Mouse (Mus musculus) layer of hippocampus, adult 9-10 months (tissue): Measurements from ENCODE around the gene Aqp5.

Source experiments
- DNase-seq: peaks from one replicate; pipeline ENCODE4 v3.0.0; 2022; ENCODE audit warnings: low spot score

The Aqp5 gene

GRCm38 (mm10) chr15:99590429-99591084 is at the start of gene Aqp5:
Gene Aqp5 (plus strand): TSS chr15:99590782.
- no peak for DNase-seq

GRCm38 (mm10) chr15:99544047-99544446 is 46.5 kb upstream of the Aqp5 start:
- DNase-seq: no peak

- no peak for DNase-seq
Measured at GRCm38 (mm10) chr15:99546596-99546995, 44.0 kb upstream of the Aqp5 start.

GRCm38 (mm10) chr15:99547732-99548131 is 42.9 kb upstream of the Aqp5 start:
- DNase-seq: no peak

GRCm38 (mm10) chr15:99549901-99550300 is 40.7 kb upstream of the Aqp5 start:
- no peak for DNase-seq

- DNase-seq: no peak
Measured at GRCm38 (mm10) chr15:99553767-99554166, 36.8 kb upstream of the Aqp5 start.

GRCm38 (mm10) chr15:99558947-99559346 is 31.6 kb upstream of the Aqp5 start:
- DNase-seq: no peak

GRCm38 (mm10) chr15:99560246-99560645 is 30.3 kb upstream of the Aqp5 start:
- DNase-seq: no peak

GRCm38 (mm10) chr15:99567371-99567770 is 23.2 kb upstream of the Aqp5 start:
- no peak for DNase-seq

GRCm38 (mm10) chr15:99568682-99569081 is 21.9 kb upstream of the Aqp5 start:
- no peak for DNase-seq

- DNase-seq: no peak
Measured at GRCm38 (mm10) chr15:99569123-99569522, 21.5 kb upstream of the Aqp5 start.

- no peak for DNase-seq
Measured at GRCm38 (mm10) chr15:99578802-99579485, 11.6 kb upstream of the Aqp5 start, which contains the start of gene Aqp2. Gene Aqp2 (plus strand): TSS chr15:99579055.

- no peak for DNase-seq
Measured at GRCm38 (mm10) chr15:99583463-99584344, 6.9 kb upstream of the Aqp5 start.

- DNase-seq: no peak
Measured at GRCm38 (mm10) chr15:99584407-99585202, 6.0 kb upstream of the Aqp5 start.

GRCm38 (mm10) chr15:99585741-99586140 is 4.8 kb upstream of the Aqp5 start:
- no peak for DNase-seq

- DNase-seq: no peak
Measured at GRCm38 (mm10) chr15:99586525-99586924, 4.1 kb upstream of the Aqp5 start.

GRCm38 (mm10) chr15:99589237-99589636 is 1.3 kb upstream of the Aqp5 start:
- DNase-seq: no peak

GRCm38 (mm10) chr15:99589704-99590103 is 878 bp upstream of the Aqp5 start:
- DNase-seq: no peak

GRCm38 (mm10) chr15:99592177-99592576 is 1.6 kb downstream of the Aqp5 start:
- DNase-seq: no peak

- DNase-seq: no peak
Measured at GRCm38 (mm10) chr15:99592877-99593276, 2.3 kb downstream of the Aqp5 start.

- DNase-seq: no peak
Measured at GRCm38 (mm10) chr15:99594951-99595350, 4.4 kb downstream of the Aqp5 start.
